Mouse (Mus musculus): ENCODE measurements at regions not wholly inside any gene's neighbourhood (a gene's known extent, or its start where the extent isn't known, plus 50 kb on each side); places are given as distances from the start of the nearest gene placed in this dataset.

GRCm38 (mm10) chr14:72779446-72779845 is 69.6 kb upstream of the Fndc3a start:
- Histone ChIP-seq H3K36me3 (ENCODE audit: control insufficient read depth, insufficient read depth, low read length) (no peaks in the 10 kb centered on the region), H3K9me3 (ENCODE audit: control insufficient read depth, low read length) (no peaks in the 10 kb centered on the region), H3K27ac (ENCODE audit: low read depth, low read length) (no peak overlapping the region), H3K27me3 (ENCODE audit: control insufficient read depth, insufficient read depth, low read length) (no peaks in the 10 kb centered on the region), H3K9ac (replicated peaks; ENCODE audit: low read depth, low read length) (no peak overlapping the region), H3K4me3 (ENCODE audit: low read depth, low read length) (no peak overlapping the region), H3K4me2 (ENCODE audit: low read depth, low read length) (no peak overlapping the region), H3K4me1 (ENCODE audit: control insufficient read depth, insufficient read depth, low read length) (no peaks in the 10 kb centered on the region)
- 57% methylated on average over 4 of the region's 4 CpGs for WGBS
- no peak for ATAC-seq (ENCODE audit: low read depth)

GRCm38 (mm10) chr14:72778756-72779155 is 69.0 kb upstream of the Fndc3a start:
- H3K27me3 ChIP-seq (ENCODE audit: control insufficient read depth, insufficient read depth, low read length), result no peaks in the 10 kb centered on the region
- H3K4me1 ChIP-seq (ENCODE audit: control insufficient read depth, insufficient read depth, low read length), result no peaks in the 10 kb centered on the region
- WGBS, result 77% methylated on average over 6 of the region's 6 CpGs
- H3K36me3 ChIP-seq (ENCODE audit: control insufficient read depth, insufficient read depth, low read length), result no peaks in the 10 kb centered on the region
- no peak overlapping the region for H3K4me2 ChIP-seq (ENCODE audit: low read depth, low read length)
- no peak overlapping the region for H3K4me3 ChIP-seq (ENCODE audit: low read depth, low read length)
- ATAC-seq (ENCODE audit: low read depth), result no peak
- H3K9ac ChIP-seq (replicated peaks; ENCODE audit: low read depth, low read length), result no peak overlapping the region
- no peaks in the 10 kb centered on the region for H3K9me3 ChIP-seq (ENCODE audit: control insufficient read depth, low read length)
- H3K27ac ChIP-seq (ENCODE audit: low read depth, low read length), result no peak overlapping the region

GRCm38 (mm10) chr14:72777927-72778560 is 68.2 kb upstream of the Fndc3a start:
- Histone ChIP-seq H3K4me1 (ENCODE audit: control insufficient read depth, insufficient read depth, low read length) (no peaks in the 10 kb centered on the region), H3K4me3 (ENCODE audit: low read depth, low read length) (no peak overlapping the region), H3K9ac (replicated peaks; ENCODE audit: low read depth, low read length) (no peak overlapping the region), H3K4me2 (ENCODE audit: low read depth, low read length) (no peak overlapping the region), H3K9me3 (ENCODE audit: control insufficient read depth, low read length) (no peaks in the 10 kb centered on the region), H3K27ac (ENCODE audit: low read depth, low read length) (no peak overlapping the region), H3K27me3 (ENCODE audit: control insufficient read depth, insufficient read depth, low read length) (no peaks in the 10 kb centered on the region), H3K36me3 (ENCODE audit: control insufficient read depth, insufficient read depth, low read length) (no peaks in the 10 kb centered on the region)
- 86% methylated on average over 6 of the region's 6 CpGs for WGBS
- ATAC-seq (ENCODE audit: low read depth), result no peak

GRCm38 (mm10) chr14:72770237-72770636 is 60.4 kb upstream of the Fndc3a start:
- Histone ChIP-seq H3K9me3 (ENCODE audit: control insufficient read depth, low read length) (no peaks in the 10 kb centered on the region), H3K4me1 (ENCODE audit: control insufficient read depth, insufficient read depth, low read length) (no peaks in the 10 kb centered on the region), H3K9ac (replicated peaks; ENCODE audit: low read depth, low read length) (no peak overlapping the region), H3K4me3 (ENCODE audit: low read depth, low read length) (no peak overlapping the region), H3K27ac (ENCODE audit: low read depth, low read length) (no peak overlapping the region), H3K27me3 (ENCODE audit: control insufficient read depth, insufficient read depth, low read length) (no peaks in the 10 kb centered on the region), H3K4me2 (ENCODE audit: low read depth, low read length) (no peak overlapping the region), H3K36me3 (ENCODE audit: control insufficient read depth, insufficient read depth, low read length) (no peaks in the 10 kb centered on the region)
- 31% methylated on average over 1 of the region's 1 CpGs for WGBS
- ATAC-seq (ENCODE audit: low read depth), result no peak

GRCm38 (mm10) chr14:72760123-72760522 is 50.3 kb upstream of the Fndc3a start:
- Histone ChIP-seq H3K4me3 (ENCODE audit: low read depth, low read length) (no peak overlapping the region), H3K9me3 (ENCODE audit: control insufficient read depth, low read length) (no peaks in the 10 kb centered on the region), H3K36me3 (ENCODE audit: control insufficient read depth, insufficient read depth, low read length) (no peaks in the 10 kb centered on the region), H3K4me1 (ENCODE audit: control insufficient read depth, insufficient read depth, low read length) (no peaks in the 10 kb centered on the region), H3K4me2 (ENCODE audit: low read depth, low read length) (no peak overlapping the region), H3K9ac (replicated peaks; ENCODE audit: low read depth, low read length) (no peak overlapping the region), H3K27ac (ENCODE audit: low read depth, low read length) (no peak overlapping the region), H3K27me3 (ENCODE audit: control insufficient read depth, insufficient read depth, low read length) (no peaks in the 10 kb centered on the region)
- no peak for ATAC-seq (ENCODE audit: low read depth)
